Mouse (Mus musculus) liver, embryonic 14.5 days (tissue): Measurements from ENCODE around the gene Nudt21. TPM values are rescaled to one million over a fixed set of nuclear protein-coding genes. Genes with fewer than 3 reads are reported as not detected.
A peak's percentile ranks its signal among the peaks of the same experiment; 100 is the strongest.

ENCODE experiments used
- ATAC-seq: fragments of 200-750 bp; cut with Nextera tagmentation; 2 replicates; pipeline ENCODE4 v1.8.0; 2017; ENCODE audit warnings: moderate number of reproducible peaks, mild to moderate bottlenecking, moderate library complexity; ENCODE audit not compliant: insufficient read depth
- DNase-seq, 3 experiments: peaks; one replicate each; pipeline ENCODE4 v3.0.0-alpha.2; 2012 to 2013; ENCODE audit warnings: low read depth in 3 of 3, low spot score in 3 of 3
- H3K27ac ChIP-seq: fragments of 300-500 bp; sonication (generic); 2 replicates; pipeline ENCODE4 v1.5.1; 2014; ENCODE audit warnings: moderate library complexity, mild to moderate bottlenecking, control low read depth, inconsistent platforms
- H3K27me3 ChIP-seq: fragments of 300-500 bp; sonication (generic); 2 replicates; pipeline ENCODE4 v1.6.1; 2014; ENCODE audit warnings: mild to moderate bottlenecking, low read length, moderate library complexity; ENCODE audit not compliant: control insufficient read depth, insufficient read depth
- H3K36me3 ChIP-seq: fragments of 300-500 bp; sonication (generic); replicated peaks from 2 replicates; pipeline ENCODE4 v1.6.1; 2014; ENCODE audit warnings: low read depth; ENCODE audit not compliant: control insufficient read depth, insufficient read depth
- H3K4me1 ChIP-seq, 2 experiments: fragments of 200-500 bp in 1 of 2; fragments of 300-500 bp in 1 of 2; sonication (generic) in 1 of 2; replicated peaks; 2 replicates each; pipeline ENCODE4 v1.6.1; 2012 to 2014; ENCODE audit warnings: antibody characterized with exemption in 1 of 2, inconsistent platforms in 1 of 2, low read length in 1 of 2; ENCODE audit not compliant: control insufficient read depth in 2 of 2, insufficient read depth in 2 of 2
- H3K4me2 ChIP-seq: fragments of 300-500 bp; sonication (generic); 2 replicates; pipeline ENCODE4 v1.6.1; 2014; ENCODE audit warnings: low read depth, mild to moderate bottlenecking, control low read depth, moderate library complexity
- H3K4me3 ChIP-seq, 2 experiments: fragments of 200-500 bp in 1 of 2; fragments of 300-500 bp in 1 of 2; sonication (generic) in 1 of 2; 2 replicates each; pipeline ENCODE4 v1.5.1; 2012 to 2014; ENCODE audit warnings: low read depth in 2 of 2, low read length in 2 of 2, mild to moderate bottlenecking in 2 of 2, control low read depth in 1 of 2, inconsistent platforms in 1 of 2, moderate library complexity in 1 of 2; ENCODE audit not compliant: insufficient read depth in 1 of 2
- H3K9ac ChIP-seq: fragments of 300-500 bp; sonication (generic); replicated peaks from 2 replicates; pipeline ENCODE4 v1.6.1; 2014; ENCODE audit warnings: mild to moderate bottlenecking, control low read depth, moderate library complexity
- H3K9me3 ChIP-seq: fragments of 300-500 bp; sonication (generic); 2 replicates; pipeline ENCODE4 v1.6.1; 2016; ENCODE audit warnings: low read length, mixed read lengths; ENCODE audit not compliant: control insufficient read depth
- CTCF ChIP-seq: IDR thresholded peaks from 2 replicates; pipeline ENCODE4 v1.5.1; 2016; ENCODE audit warnings: antibody characterized with exemption, low read depth, control low read depth
- EP300 ChIP-seq: IDR thresholded peaks from 2 replicates; pipeline ENCODE4 v1.6.1; 2016; ENCODE audit warnings: antibody characterized with exemption, low read depth
- whole genome bisulfite sequencing: fragments of 180-500 bp; shearing (Covaris S2); extraction: QIAGEN DNeasy Blood & Tissue Kit; methylation state at CpG from one replicate; pipeline ENCODE4 v1.1.7; 2014; ENCODE audit not compliant: insufficient replicate concordance; 5-methylcytosine and 5-hydroxymethylcytosine counted together
- polyA plus RNA-seq, 2 experiments: library from polyadenylated mRNA; depleted of rRNA in 1 of 2; stranded (reverse) in 1 of 2; unstranded in 1 of 2; fragments of >200 nt; fragmentation: Nextera tagmentation in 1 of 2; extraction: Ambion mirVana in 1 of 2; gene quantifications; 2 replicates each; pipeline versions ENCODE4 v1.2.1 to v1.2.3; 2012 to 2014

Nudt21 gene
- polyA plus RNA-seq, 2 experiments: 32.3 to 95.2 TPM

- Histone ChIP-seq H3K36me3 (peaks cover 42% of the 10 kb centered on the region), H3K4me3 (no peak overlapping the region), H3K4me1 (peaks cover 2 to 6% of the 10 kb centered on the region in 2 experiments), H3K4me2 (no peak overlapping the region), H3K9me3 (no peaks in the 10 kb centered on the region), H3K27ac (no peak overlapping the region), H3K27me3 (no peaks in the 10 kb centered on the region), H3K9ac (no peak overlapping the region)
- TF ChIP-seq CTCF (no peak), EP300 (no peak)
- WGBS: 81% methylated on average over 9 of the region's 9 CpGs
- no peak for DNase-seq
- no peak for ATAC-seq
These were observed 32.7 kb downstream of the Nudt21 start for GRCm38 (mm10) chr8:94004139-94004538.

GRCm38 (mm10) chr8:93998961-93999360 lies 37.9 kb downstream of the Nudt21 start:
- Histone ChIP-seq H3K4me3 (no peak overlapping the region), H3K4me1 (no peaks in the 10 kb centered on the region), H3K27ac (no peak overlapping the region), H3K36me3 (peaks cover 50% of the 10 kb centered on the region), H3K9ac (no peak overlapping the region), H3K4me2 (no peak overlapping the region), H3K27me3 (no peaks in the 10 kb centered on the region), H3K9me3 (no peaks in the 10 kb centered on the region)
- 88% methylated on average over 2 of the region's 2 CpGs for WGBS
- ATAC-seq (no peak), DNase-seq (no peak)
- TF ChIP-seq CTCF (no peak), EP300 (no peak)

GRCm38 (mm10) chr8:93989739-93990138 lies 47.1 kb downstream of the Nudt21 start:
- H3K27me3 ChIP-seq: no peaks in the 10 kb centered on the region
- no peak for ATAC-seq
- H3K4me2 ChIP-seq: no peak overlapping the region
- WGBS: 85% methylated on average over 4 of the region's 4 CpGs
- DNase-seq: no peak
- TF ChIP-seq EP300 (no peak), CTCF (no peak)
- no peaks in the 10 kb centered on the region for H3K9me3 ChIP-seq
- no peak overlapping the region for H3K27ac ChIP-seq
- H3K4me1 ChIP-seq: no peaks in the 10 kb centered on the region
- no peak overlapping the region for H3K9ac ChIP-seq
- no peak overlapping the region for H3K4me3 ChIP-seq
- peaks cover 38% of the 10 kb centered on the region for H3K36me3 ChIP-seq

GRCm38 (mm10) chr8:93984731-93985130 lies 52.1 kb downstream of the Nudt21 start:
- Histone ChIP-seq H3K36me3 (peaks cover 71% of the 10 kb centered on the region), H3K27me3 (no peaks in the 10 kb centered on the region), H3K4me2 (no peak overlapping the region), H3K4me1 (no peaks in the 10 kb centered on the region), H3K9me3 (no peaks in the 10 kb centered on the region), H3K9ac (no peak overlapping the region), H3K4me3 (no peak overlapping the region), H3K27ac (no peak overlapping the region)
- TF ChIP-seq EP300: no peak
- TF ChIP-seq CTCF: no peak
- 86% methylated on average over 3 of the region's 3 CpGs for WGBS
- ATAC-seq (no peak), DNase-seq (no peak)

- Histone ChIP-seq H3K4me3 (no peak overlapping the region), H3K27me3 (no peaks in the 10 kb centered on the region), H3K9ac (no peak overlapping the region), H3K4me1 (no peaks in the 10 kb centered on the region), H3K27ac (no peak overlapping the region), H3K4me2 (no peak overlapping the region), H3K36me3 (peaks cover 70% of the 10 kb centered on the region), H3K9me3 (no peaks in the 10 kb centered on the region)
- WGBS: 82% methylated on average over 3 of the region's 3 CpGs
- DNase-seq (no peak), ATAC-seq (no peak)
- TF ChIP-seq EP300: no peak
- TF ChIP-seq CTCF: peak; percentile 22; the same call in 1 of the 2 replicates
These were observed 53.0 kb downstream of the Nudt21 start for GRCm38 (mm10) chr8:93983827-93984226.
